Mouse (Mus musculus): ENCODE data around the gene Sdccag8. TPM values are rescaled to one million over a fixed set of nuclear protein-coding genes. Genes with fewer than 3 reads are reported as not detected.

Sdccag8 gene
- polyA plus RNA-seq, 1 experiment: 4.0 TPM

DNA sequence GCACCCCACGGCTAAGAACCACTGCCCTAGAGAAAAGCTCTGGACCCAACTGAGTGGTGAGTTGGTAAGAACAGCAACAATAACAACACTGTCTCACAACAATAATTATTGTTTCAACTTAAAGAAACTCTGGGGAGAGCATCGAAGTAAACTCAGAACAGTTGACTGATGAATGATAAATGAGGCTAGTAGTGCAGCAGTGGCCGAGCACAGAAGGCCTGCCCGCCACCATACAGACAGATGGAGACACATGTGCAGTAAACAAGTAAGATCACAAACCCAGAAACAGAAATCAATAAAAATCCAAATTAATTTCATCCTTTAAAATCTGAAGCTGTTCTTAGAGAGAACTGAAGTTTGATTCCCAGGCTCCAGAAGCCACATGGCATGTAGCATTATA, 225.6 kb downstream of the Sdccag8 start:
- TF ChIP-seq CTCF (IDR thresholded peaks at IDR 0.05; ENCODE audit: extremely low read depth, insufficient read depth, insufficient read length, insufficient replicate concordance) (no peak), POLR2A (IDR thresholded peaks at IDR 0.05; ENCODE audit: low read depth, low read length) (no peak)
- H3K4me3 ChIP-seq (ENCODE audit: extremely low read depth, insufficient read depth, insufficient read length): no peak overlapping the region
- no peak for DNase-seq (ENCODE audit: low read depth in 1 of 2, low spot score in 2 of 2)
- H3K36me3 ChIP-seq (ENCODE audit: control insufficient read depth, insufficient read depth, low read length): no peaks in the 10 kb centered on the region
- H3K27ac ChIP-seq (ENCODE audit: insufficient read depth, low read length): no peak overlapping the region
- no peaks in the 10 kb centered on the region for H3K27me3 ChIP-seq (ENCODE audit: control insufficient read depth, insufficient read depth, low read length)
- WGBS: 85% methylated on average over 4 of the region's 4 CpGs
- H3K4me1 ChIP-seq (ENCODE audit: control insufficient read depth, insufficient read depth, insufficient read length): no peaks in the 10 kb centered on the region

DNA sequence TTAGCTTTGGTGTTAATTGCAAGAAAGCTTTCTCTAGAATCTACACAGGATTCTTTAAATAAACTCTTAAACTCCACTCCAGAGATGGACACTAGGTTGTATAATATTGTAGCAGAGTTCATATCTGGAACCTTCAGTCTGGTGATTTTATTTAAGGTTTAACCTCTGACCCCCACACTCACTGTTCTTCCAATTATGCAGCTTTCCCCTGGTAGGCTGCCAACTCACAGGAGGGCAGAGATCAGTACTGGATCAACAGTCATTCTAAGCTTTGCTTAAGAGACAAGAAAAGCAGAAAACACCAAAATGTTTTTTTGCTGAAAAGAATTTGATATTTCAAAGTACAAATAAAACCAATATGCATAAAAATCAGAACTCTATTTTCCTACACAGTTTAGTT, 231.4 kb downstream of the Sdccag8 start:
- no peaks in the 10 kb centered on the region for H3K4me1 ChIP-seq (ENCODE audit: control insufficient read depth, insufficient read depth, insufficient read length)
- no peak overlapping the region for H3K27ac ChIP-seq (ENCODE audit: insufficient read depth, low read length)
- no peaks in the 10 kb centered on the region for H3K27me3 ChIP-seq (ENCODE audit: control insufficient read depth, insufficient read depth, low read length)
- TF ChIP-seq POLR2A (IDR thresholded peaks at IDR 0.05; ENCODE audit: low read depth, low read length) (no peak), CTCF (IDR thresholded peaks at IDR 0.05; ENCODE audit: extremely low read depth, insufficient read depth, insufficient read length, insufficient replicate concordance) (no peak)
- no peak for DNase-seq (ENCODE audit: low read depth in 1 of 2, low spot score in 2 of 2)
- 0 out of 2 replicates have a peak, but pooled peaks cover 1% of the 10 kb centered on the region for H3K36me3 ChIP-seq (ENCODE audit: control insufficient read depth, insufficient read depth, low read length)
- no peak overlapping the region for H3K4me3 ChIP-seq (ENCODE audit: extremely low read depth, insufficient read depth, insufficient read length)

DNA sequence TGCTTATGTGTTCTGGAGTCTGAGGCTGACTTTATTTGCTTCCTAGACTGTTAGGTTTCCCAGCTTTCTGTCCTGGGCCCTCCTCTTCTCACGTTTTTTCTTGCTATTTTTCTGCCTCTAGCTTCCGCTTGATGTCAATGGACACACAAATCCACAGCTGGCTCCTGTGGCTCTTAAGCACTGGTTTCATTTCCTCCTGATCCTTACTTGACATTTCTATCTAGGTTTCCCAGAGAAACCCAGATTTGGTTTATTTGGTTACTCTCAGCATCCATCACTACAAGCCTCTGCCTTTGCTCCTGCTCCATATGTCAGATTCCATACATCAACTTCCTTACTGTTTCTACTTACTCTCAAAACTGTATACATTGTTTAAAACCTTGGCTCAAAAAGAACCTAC, 232.5 kb downstream of the Sdccag8 start:
- Histone ChIP-seq H3K27ac (ENCODE audit: insufficient read depth, low read length) (no peak overlapping the region), H3K27me3 (ENCODE audit: control insufficient read depth, insufficient read depth, low read length) (no peaks in the 10 kb centered on the region), H3K36me3 (ENCODE audit: control insufficient read depth, insufficient read depth, low read length) (0 out of 2 replicates have a peak, but pooled peaks cover 1% of the 10 kb centered on the region), H3K4me1 (ENCODE audit: control insufficient read depth, insufficient read depth, insufficient read length) (no peaks in the 10 kb centered on the region), H3K4me3 (ENCODE audit: extremely low read depth, insufficient read depth, insufficient read length) (no peak overlapping the region)
- DNase-seq (ENCODE audit: low read depth in 1 of 2, low spot score in 2 of 2): no peak
- 66% methylated on average over 2 of the region's 2 CpGs for WGBS
- no peak for TF ChIP-seq CTCF (IDR thresholded peaks at IDR 0.05; ENCODE audit: extremely low read depth, insufficient read depth, insufficient read length, insufficient replicate concordance)
- no peak for TF ChIP-seq POLR2A (IDR thresholded peaks at IDR 0.05; ENCODE audit: low read depth, low read length)

DNA sequence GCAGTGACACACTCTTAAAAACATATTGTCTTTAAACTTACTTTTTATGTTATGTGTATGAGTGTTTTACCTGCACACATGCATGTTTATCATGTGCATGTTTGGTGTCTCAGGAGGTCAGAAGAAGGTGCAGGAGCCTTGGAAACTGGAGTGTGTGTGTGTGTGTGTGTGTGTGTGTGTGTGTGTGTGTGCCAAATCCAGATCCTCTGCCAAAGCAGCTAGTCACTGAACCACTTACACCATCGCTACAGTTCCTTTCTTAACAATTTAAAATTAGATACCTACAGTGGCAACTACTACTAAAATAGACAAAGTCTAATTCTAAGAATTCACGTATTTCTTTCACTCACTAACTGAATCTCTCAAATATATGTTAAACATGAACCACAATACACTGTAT, 234.3 kb downstream of the Sdccag8 start:
- TF ChIP-seq POLR2A (IDR thresholded peaks at IDR 0.05; ENCODE audit: low read depth, low read length) (no peak), CTCF (IDR thresholded peaks at IDR 0.05; ENCODE audit: extremely low read depth, insufficient read depth, insufficient read length, insufficient replicate concordance) (no peak)
- H3K4me3 ChIP-seq (ENCODE audit: extremely low read depth, insufficient read depth, insufficient read length): no peak overlapping the region
- DNase-seq (ENCODE audit: low read depth in 1 of 2, low spot score in 2 of 2): no peak
- H3K27me3 ChIP-seq (ENCODE audit: control insufficient read depth, insufficient read depth, low read length): no peaks in the 10 kb centered on the region
- WGBS: 94% methylated on average over 2 of the region's 2 CpGs
- no peaks in the 10 kb centered on the region for H3K4me1 ChIP-seq (ENCODE audit: control insufficient read depth, insufficient read depth, insufficient read length)
- H3K36me3 ChIP-seq (ENCODE audit: control insufficient read depth, insufficient read depth, low read length): 0 out of 2 replicates have a peak, but pooled peaks cover 1% of the 10 kb centered on the region
- no peak overlapping the region for H3K27ac ChIP-seq (ENCODE audit: insufficient read depth, low read length)

DNA sequence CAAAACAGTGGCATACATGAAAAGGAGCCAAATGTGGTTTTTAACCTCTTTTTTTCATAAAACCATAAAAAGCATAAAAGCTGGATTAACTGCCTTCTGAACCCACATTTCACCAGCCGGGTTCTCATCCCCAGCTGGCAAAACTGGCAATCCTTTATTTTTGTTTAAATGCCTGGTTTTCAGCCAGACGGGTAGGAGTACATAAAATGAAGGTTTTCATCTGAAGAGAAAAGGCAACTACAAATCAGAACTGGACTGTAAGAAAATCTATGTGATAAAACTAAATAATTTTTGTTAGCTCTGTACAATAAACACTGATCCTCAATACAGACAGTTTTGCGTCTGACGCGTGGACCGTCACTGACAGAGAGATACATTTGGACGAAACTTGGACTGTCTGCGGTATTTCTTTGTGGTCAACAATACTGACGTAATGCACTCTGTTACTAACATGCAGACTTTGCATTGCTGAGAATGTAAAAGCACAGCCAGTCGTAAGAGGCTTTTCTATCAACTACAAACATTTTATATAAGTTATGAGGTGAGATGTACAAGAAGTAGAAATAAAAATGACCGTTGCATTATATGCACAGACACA, 237.0 kb downstream of the Sdccag8 start:
- Histone ChIP-seq H3K27me3 (ENCODE audit: control insufficient read depth, insufficient read depth, low read length) (no peaks in the 10 kb centered on the region), H3K4me3 (ENCODE audit: extremely low read depth, insufficient read depth, insufficient read length) (no peak overlapping the region), H3K36me3 (ENCODE audit: control insufficient read depth, insufficient read depth, low read length) (0 out of 2 replicates have a peak, but pooled peaks cover 1% of the 10 kb centered on the region), H3K27ac (ENCODE audit: insufficient read depth, low read length) (no peak overlapping the region), H3K4me1 (ENCODE audit: control insufficient read depth, insufficient read depth, insufficient read length) (no peaks in the 10 kb centered on the region)
- DNase-seq (ENCODE audit: low read depth in 1 of 2, low spot score in 2 of 2): no peak
- TF ChIP-seq POLR2A (IDR thresholded peaks at IDR 0.05; ENCODE audit: low read depth, low read length) (no peak), CTCF (IDR thresholded peaks at IDR 0.05; ENCODE audit: extremely low read depth, insufficient read depth, insufficient read length, insufficient replicate concordance) (no peak)
- 92% methylated on average over 11 of the region's 11 CpGs for WGBS

DNA sequence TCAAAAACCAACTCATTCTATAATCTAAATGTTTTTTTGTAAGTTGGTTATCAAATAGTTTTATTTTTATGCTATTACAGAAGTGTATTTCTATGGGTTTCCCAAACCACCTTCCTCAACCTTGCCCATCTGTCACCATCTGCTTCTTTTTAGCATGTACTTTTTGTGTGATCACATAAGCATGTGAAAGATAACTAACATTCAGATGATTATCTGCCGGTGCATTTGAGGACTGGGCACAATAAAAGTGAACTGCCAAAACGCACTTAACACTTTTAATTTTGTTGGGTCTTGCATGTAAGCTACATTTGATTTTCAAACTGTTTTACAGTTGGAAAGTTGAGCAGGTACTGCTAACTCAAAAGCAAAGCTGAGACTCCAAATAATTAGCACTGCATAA, 240.4 kb downstream of the Sdccag8 start:
- Histone ChIP-seq H3K36me3 (ENCODE audit: control insufficient read depth, insufficient read depth, low read length) (no peaks in the 10 kb centered on the region), H3K4me1 (ENCODE audit: control insufficient read depth, insufficient read depth, insufficient read length) (no peaks in the 10 kb centered on the region), H3K27ac (ENCODE audit: insufficient read depth, low read length) (no peak overlapping the region), H3K27me3 (ENCODE audit: control insufficient read depth, insufficient read depth, low read length) (no peaks in the 10 kb centered on the region), H3K4me3 (ENCODE audit: extremely low read depth, insufficient read depth, insufficient read length) (no peak overlapping the region)
- 91% methylated on average over 2 of the region's 2 CpGs for WGBS
- TF ChIP-seq POLR2A (IDR thresholded peaks at IDR 0.05; ENCODE audit: low read depth, low read length) (no peak), CTCF (IDR thresholded peaks at IDR 0.05; ENCODE audit: extremely low read depth, insufficient read depth, insufficient read length, insufficient replicate concordance) (no peak)
- DNase-seq (ENCODE audit: low read depth in 1 of 2, low spot score in 2 of 2): no peak

DNA sequence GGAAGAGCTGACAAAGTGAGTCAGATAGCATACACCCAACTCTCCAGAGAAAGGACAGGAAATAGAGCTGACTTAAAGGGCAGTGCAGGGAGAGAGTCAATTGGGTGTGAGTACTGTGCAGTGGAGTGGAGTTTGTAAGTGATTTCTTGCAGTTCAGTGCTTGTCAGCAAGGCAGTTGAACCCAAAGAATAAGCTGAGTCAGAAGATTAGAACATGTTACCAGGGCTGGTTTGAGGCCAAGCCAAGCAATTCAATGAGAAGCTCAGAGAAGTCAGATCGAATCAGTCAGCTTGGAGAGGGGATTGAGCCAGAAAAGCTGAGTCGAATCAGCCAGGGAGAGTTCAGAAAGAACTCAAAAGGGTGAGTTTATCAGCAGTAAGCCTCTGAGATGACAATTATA, 247.3 kb downstream of the Sdccag8 start:
- Histone ChIP-seq H3K4me3 (ENCODE audit: extremely low read depth, insufficient read depth, insufficient read length) (no peak overlapping the region), H3K36me3 (ENCODE audit: control insufficient read depth, insufficient read depth, low read length) (peaks cover 2% of the 10 kb centered on the region; the same call in 1 of the 2 replicates), H3K27ac (ENCODE audit: insufficient read depth, low read length) (no peak overlapping the region), H3K4me1 (ENCODE audit: control insufficient read depth, insufficient read depth, insufficient read length) (no peaks in the 10 kb centered on the region), H3K27me3 (ENCODE audit: control insufficient read depth, insufficient read depth, low read length) (no peaks in the 10 kb centered on the region)
- DNase-seq (ENCODE audit: low read depth in 1 of 2, low spot score in 2 of 2): no peak
- TF ChIP-seq POLR2A (IDR thresholded peaks at IDR 0.05; ENCODE audit: low read depth, low read length): no peak
- TF ChIP-seq CTCF (IDR thresholded peaks at IDR 0.05; ENCODE audit: extremely low read depth, insufficient read depth, insufficient read length, insufficient replicate concordance): no peak
- WGBS: 91% methylated on average over 2 of the region's 2 CpGs
